Mouse (Mus musculus) layer of hippocampus, postnatal 36 days (tissue): ENCODE data around the gene Opa3. TPM values are rescaled to one million over a fixed set of nuclear protein-coding genes. Genes with fewer than 3 reads are reported as not detected.
A peak's percentile ranks its signal among the peaks of the same experiment; 100 is the strongest.
"Not testable (repeated sequence)": the region's sequence is repeated elsewhere in the genome, so short reads cannot be mapped to it uniquely, and the experiment has no call there.

ENCODE experiments used
- DNase-seq, 2 experiments: peaks; one replicate each; pipeline ENCODE4 v3.0.0; 2022
- total RNA-seq, 2 experiments: library from RNA; stranded (reverse); gene quantifications; 2 replicates each; pipeline ENCODE4 v1.2.3; 2021

The Opa3 gene
- total RNA-seq, 2 experiments from 2014 or later: 40.5 to 40.8 TPM

GRCm38 (mm10) chr7:19252078-19252477, 23.9 kb downstream of the Opa3 start:
- no peak for DNase-seq

GRCm38 (mm10) chr7:19253437-19253836, 25.3 kb downstream of the Opa3 start:
- DNase-seq: no peak

- DNase-seq: no peak
These were observed 27.3 kb downstream of the Opa3 start for GRCm38 (mm10) chr7:19255395-19255794.

- DNase-seq: no peak
These were observed 28.4 kb downstream of the Opa3 start for GRCm38 (mm10) chr7:19256567-19256966.

- peak in 1 of 2 experiments; percentile 52 for DNase-seq
These were observed 29.4 kb downstream of the Opa3 start for GRCm38 (mm10) chr7:19257390-19258022.

GRCm38 (mm10) chr7:19258336-19258735, 30.2 kb downstream of the Opa3 start:
- no peak for DNase-seq

GRCm38 (mm10) chr7:19265147-19265546, 37.0 kb downstream of the Opa3 start:
- DNase-seq: no peak

- DNase-seq: no peak
These were observed 38.0 kb downstream of the Opa3 start for GRCm38 (mm10) chr7:19265928-19266822.

GRCm38 (mm10) chr7:19267051-19267450, 38.9 kb downstream of the Opa3 start:
- DNase-seq: no peak

GRCm38 (mm10) chr7:19268993-19269681, 41.0 kb downstream of the Opa3 start:
- no peak for DNase-seq

- no peak for DNase-seq
These were observed 41.7 kb downstream of the Opa3 start for GRCm38 (mm10) chr7:19269721-19270441.

GRCm38 (mm10) chr7:19270509-19271237, 42.5 kb downstream of the Opa3 start:
- DNase-seq: no peak

- DNase-seq: peak; percentile 83 to 88
These were observed 43.4 kb downstream of the Opa3 start, which contains the start of gene Vasp for GRCm38 (mm10) chr7:19271238-19272172. TSS of gene Vasp (minus strand) at chr7:19271817.

GRCm38 (mm10) chr7:19272173-19272764, 44.1 kb downstream of the Opa3 start:
- DNase-seq: no peak

- no peak for DNase-seq
These were observed 48.1 kb downstream of the Opa3 start for GRCm38 (mm10) chr7:19276253-19276652.

- no peak for DNase-seq
These were observed 50.9 kb downstream of the Opa3 start for GRCm38 (mm10) chr7:19279052-19279451.

GRCm38 (mm10) chr7:19279581-19280114, 51.5 kb downstream of the Opa3 start, which contains the start of gene Ppm1n:
TSS of gene Ppm1n (minus strand) at chr7:19280064.
- DNase-seq: no peak

GRCm38 (mm10) chr7:19281680-19282304, 53.7 kb downstream of the Opa3 start:
- DNase-seq: not testable (repeated sequence)

GRCm38 (mm10) chr7:19282385-19282784, 54.3 kb downstream of the Opa3 start, which contains the start of gene Rtn2:
TSS of gene Rtn2 (plus strand) at chr7:19282624.
- peak; percentile 82 to 84 for DNase-seq
